Mouse (Mus musculus) spleen, postnatal 4 days (tissue): ENCODE data around the gene Prpf3.
A peak's percentile ranks its signal among the peaks of the same experiment; 100 is the strongest.
"Not testable (repeated sequence)": the region's sequence is repeated elsewhere in the genome, so short reads cannot be mapped to it uniquely, and the experiment has no call there.

Experiments used
- DNase-seq, 2 experiments: peaks; one replicate each; pipeline ENCODE4 v3.0.0; 2022; ENCODE audit warnings: low spot score in 2 of 2

Prpf3 gene

GRCm38 (mm10) chr3:95855502-95856089, at the start of gene Prpf3:
Prpf3 (minus strand) TSS chr3:95855885.
- DNase-seq = peak; percentile 94 to 96

GRCm38 (mm10) chr3:95904568-95904967, 48.9 kb upstream of the Prpf3 start, which contains the start of gene Car14:
Car14 (minus strand) TSS chr3:95904691.
- DNase-seq = no peak

GRCm38 (mm10) chr3:95903753-95904502, 48.2 kb upstream of the Prpf3 start:
- no peak for DNase-seq

GRCm38 (mm10) chr3:95902643-95903042, 47.0 kb upstream of the Prpf3 start:
- no peak for DNase-seq

- no peak for DNase-seq
Observed at GRCm38 (mm10) chr3:95902373-95902625, 46.6 kb upstream of the Prpf3 start.

- no peak for DNase-seq
Observed at GRCm38 (mm10) chr3:95901616-95902372, 46.1 kb upstream of the Prpf3 start.

GRCm38 (mm10) chr3:95899800-95900524, 44.3 kb upstream of the Prpf3 start:
- no peak for DNase-seq

- not testable (repeated sequence) for DNase-seq
Observed at GRCm38 (mm10) chr3:95895501-95895900, 39.8 kb upstream of the Prpf3 start.

- DNase-seq = no peak
Observed at GRCm38 (mm10) chr3:95894317-95895160, 38.9 kb upstream of the Prpf3 start.

GRCm38 (mm10) chr3:95893606-95894316, 38.1 kb upstream of the Prpf3 start, which contains the start of gene Aph1a:
Aph1a (plus strand) TSS chr3:95893969.
- peak; percentile 94 to 95 for DNase-seq

GRCm38 (mm10) chr3:95893126-95893525, 37.4 kb upstream of the Prpf3 start:
- no peak for DNase-seq

- no peak for DNase-seq
Observed at GRCm38 (mm10) chr3:95892066-95893052, 36.7 kb upstream of the Prpf3 start.

GRCm38 (mm10) chr3:95891211-95892065, 35.8 kb upstream of the Prpf3 start, which contains the start of gene BC028528:
BC028528 (minus strand) TSS chr3:95892005.
- DNase-seq = peak; percentile 52 to 71

GRCm38 (mm10) chr3:95889664-95890063, 34.0 kb upstream of the Prpf3 start:
- DNase-seq = no peak

- no peak for DNase-seq
Observed at GRCm38 (mm10) chr3:95887596-95887995, 31.9 kb upstream of the Prpf3 start.

- no peak for DNase-seq
Observed at GRCm38 (mm10) chr3:95884400-95884799, 28.7 kb upstream of the Prpf3 start.

GRCm38 (mm10) chr3:95882816-95883425, 27.2 kb upstream of the Prpf3 start:
- peak; percentile 66 to 78 for DNase-seq
